Mouse (Mus musculus): ENCODE measurements around the gene Lmln. TPM values are rescaled to one million over a fixed set of nuclear protein-coding genes. Genes with fewer than 3 reads are reported as not detected.
"Not testable (repeated sequence)": the region's sequence is repeated elsewhere in the genome, so short reads cannot be mapped to it uniquely, and the experiment has no call there.

The Lmln gene
- polyA plus RNA-seq, 1 experiment from 2014 or later = 5.1 TPM

DNA sequence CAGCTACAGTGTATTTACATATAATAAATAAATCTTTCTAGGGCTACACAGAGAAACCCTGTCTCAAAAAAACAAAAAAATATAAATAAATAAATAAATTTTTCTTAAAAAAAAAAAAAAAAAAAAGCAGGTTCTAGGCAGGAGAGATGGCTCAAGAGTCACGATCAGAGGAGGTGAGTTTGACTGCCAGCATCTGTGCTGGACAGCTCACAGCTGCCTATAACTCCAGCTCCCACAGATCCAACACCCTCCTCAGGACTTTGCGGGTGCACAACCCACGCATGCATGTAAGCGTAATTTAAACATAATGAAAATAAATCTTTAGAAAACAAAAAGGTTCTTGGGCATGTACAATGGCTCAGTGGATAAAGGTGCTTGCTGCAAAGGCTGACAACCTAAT is 26.3 kb upstream of the Lmln start:
- Histone ChIP-seq H3K9me3 (replicated peaks) (no peaks in the 10 kb centered on the region), H3K4me1 (no peaks in the 10 kb centered on the region), H3K4me2 (no peak overlapping the region), H3K9ac (replicated peaks) (no peak overlapping the region), H3K4me3 (replicated peaks) (no peak overlapping the region), H3K36me3 (no peaks in the 10 kb centered on the region), H3K27ac (replicated peaks) (no peak overlapping the region), H3K27me3 (replicated peaks) (no peaks in the 10 kb centered on the region)
- no peak for ATAC-seq (ENCODE audit: low FRiP score)
- WGBS = 88% methylated on average over 4 of the region's 4 CpGs

DNA sequence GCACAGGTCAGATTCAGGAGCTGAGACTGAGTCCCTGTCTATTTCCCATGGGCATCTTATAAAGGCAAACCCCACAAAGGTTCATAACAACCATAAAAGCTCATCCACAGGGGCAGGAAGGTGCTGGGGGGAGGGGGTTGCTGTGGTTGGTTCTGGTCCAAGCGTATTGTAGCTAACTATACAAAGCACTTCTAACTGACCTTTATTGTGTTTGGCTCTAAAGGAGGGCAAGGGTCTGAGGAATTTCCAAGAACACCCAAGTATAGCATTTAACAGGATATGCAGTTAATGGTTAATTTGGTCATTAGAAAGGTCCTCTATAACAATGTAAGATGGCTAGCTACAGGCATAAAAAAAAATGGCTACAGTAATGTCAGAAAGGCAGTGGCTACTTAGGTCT is 19.6 kb upstream of the Lmln start:
- Histone ChIP-seq H3K36me3 (no peaks in the 10 kb centered on the region), H3K4me2 (no peak overlapping the region), H3K27ac (replicated peaks) (no peak overlapping the region), H3K9me3 (replicated peaks) (no peaks in the 10 kb centered on the region), H3K9ac (replicated peaks) (no peak overlapping the region), H3K27me3 (replicated peaks) (no peaks in the 10 kb centered on the region), H3K4me1 (no peaks in the 10 kb centered on the region), H3K4me3 (replicated peaks) (no peak overlapping the region)
- WGBS = 65% methylated on average over 1 of the region's 1 CpGs
- no peak for ATAC-seq (ENCODE audit: low FRiP score)

DNA sequence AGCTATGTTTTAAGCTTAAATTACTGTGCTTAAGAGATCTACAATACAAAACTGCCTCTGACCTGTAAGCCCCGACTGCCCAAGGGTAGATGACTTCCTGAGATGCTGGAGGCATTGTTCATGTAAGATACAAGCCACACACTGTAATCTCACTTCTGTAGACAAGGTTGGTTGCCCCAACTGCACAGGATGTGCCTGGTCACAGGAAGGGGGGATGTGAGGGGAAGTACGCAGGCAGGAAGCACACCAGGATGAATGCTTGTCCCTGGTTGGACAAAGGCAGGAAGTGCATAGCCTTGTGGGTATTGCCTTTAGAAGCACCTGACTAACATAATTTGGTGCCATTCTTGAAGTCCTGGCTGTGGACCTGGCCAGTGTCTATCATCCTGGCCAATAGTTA is 19.1 kb upstream of the Lmln start:
- no peak for ATAC-seq (ENCODE audit: low FRiP score)
- Histone ChIP-seq H3K36me3 (no peaks in the 10 kb centered on the region), H3K27ac (replicated peaks) (no peak overlapping the region), H3K4me2 (no peak overlapping the region), H3K4me3 (replicated peaks) (no peak overlapping the region), H3K9ac (replicated peaks) (no peak overlapping the region), H3K4me1 (no peaks in the 10 kb centered on the region), H3K9me3 (replicated peaks) (no peaks in the 10 kb centered on the region), H3K27me3 (replicated peaks) (no peaks in the 10 kb centered on the region)
- WGBS = 78% methylated on average over 2 of the region's 2 CpGs

DNA sequence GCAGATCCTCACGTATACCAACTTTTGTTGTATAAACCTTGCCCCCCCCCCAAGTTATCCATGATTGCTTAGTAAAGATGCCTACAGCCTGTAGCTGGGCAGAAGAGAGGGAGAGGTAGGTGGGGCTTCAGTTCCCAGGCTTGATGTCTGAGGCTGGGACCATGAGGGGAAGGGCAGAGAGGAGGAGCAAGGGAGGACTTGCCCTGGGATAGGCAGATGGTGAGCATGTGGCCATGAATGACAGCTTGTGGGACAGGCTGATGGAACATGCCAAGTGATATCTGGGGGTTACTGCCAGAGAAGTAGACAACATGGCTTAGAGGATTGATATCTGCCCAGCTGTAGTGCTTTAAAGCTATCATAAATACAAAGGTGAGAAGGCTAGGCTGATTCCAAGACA is 14.3 kb upstream of the Lmln start:
- H3K4me3 ChIP-seq (replicated peaks) = no peak overlapping the region
- no peaks in the 10 kb centered on the region for H3K36me3 ChIP-seq
- no peaks in the 10 kb centered on the region for H3K27me3 ChIP-seq (replicated peaks)
- H3K9me3 ChIP-seq (replicated peaks) = no peaks in the 10 kb centered on the region
- H3K4me1 ChIP-seq = no peaks in the 10 kb centered on the region
- ATAC-seq (ENCODE audit: low FRiP score) = no peak
- H3K4me2 ChIP-seq = no peak overlapping the region
- no peak overlapping the region for H3K9ac ChIP-seq (replicated peaks)
- H3K27ac ChIP-seq (replicated peaks) = no peak overlapping the region
- WGBS = 88% methylated on average over 1 of the region's 1 CpGs

DNA sequence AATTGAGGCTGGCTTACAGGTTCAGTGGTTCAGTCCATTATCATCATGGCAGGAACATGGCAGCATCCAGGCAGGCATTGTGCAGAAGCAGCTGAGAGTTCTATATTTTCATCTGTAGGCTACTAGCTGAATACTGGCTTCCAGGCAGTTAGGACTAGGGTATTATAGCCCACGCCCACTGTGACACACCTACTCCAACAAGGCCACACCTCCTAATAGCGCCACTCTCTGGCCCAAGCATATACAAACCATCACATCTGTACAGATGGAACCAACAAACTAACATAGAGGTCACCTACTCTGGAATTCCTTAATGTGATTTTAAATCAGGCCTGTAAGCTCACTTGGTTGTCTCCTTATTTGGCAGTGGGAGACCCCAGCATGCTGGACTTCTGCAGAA is 13.6 kb upstream of the Lmln start:
- no peak for ATAC-seq (ENCODE audit: low FRiP score)
- Histone ChIP-seq H3K4me2 (no peak overlapping the region), H3K27ac (replicated peaks) (no peak overlapping the region), H3K27me3 (replicated peaks) (no peaks in the 10 kb centered on the region), H3K36me3 (no peaks in the 10 kb centered on the region), H3K9me3 (replicated peaks) (no peaks in the 10 kb centered on the region), H3K9ac (replicated peaks) (no peak overlapping the region), H3K4me3 (replicated peaks) (no peak overlapping the region), H3K4me1 (no peaks in the 10 kb centered on the region)
- WGBS = 88% methylated on average over 2 of the region's 2 CpGs

DNA sequence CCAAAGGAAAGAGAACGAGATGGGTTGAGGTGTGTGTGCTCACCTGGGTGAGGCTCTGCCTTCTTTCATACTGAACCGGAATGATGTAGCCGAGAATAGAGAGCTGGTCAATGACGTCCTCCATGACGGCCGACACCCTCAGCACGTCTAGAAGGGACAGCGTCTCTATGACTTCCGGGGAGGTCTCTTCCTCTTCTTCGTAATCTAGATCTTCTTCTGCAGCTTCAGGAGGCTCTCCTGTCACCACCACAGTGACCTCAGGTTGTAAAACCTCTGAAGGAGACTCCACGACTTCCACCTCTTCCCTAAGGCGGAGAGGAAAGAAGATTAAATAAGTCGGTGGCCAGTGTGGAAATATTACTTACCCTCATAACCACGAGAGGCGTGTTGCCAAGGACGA is 12.5 kb upstream of the Lmln start:
- no peak overlapping the region for H3K4me2 ChIP-seq
- no peaks in the 10 kb centered on the region for H3K4me1 ChIP-seq
- H3K9ac ChIP-seq (replicated peaks) = no peak overlapping the region
- ATAC-seq (ENCODE audit: low FRiP score) = no peak
- H3K27me3 ChIP-seq (replicated peaks) = no peaks in the 10 kb centered on the region
- no peaks in the 10 kb centered on the region for H3K36me3 ChIP-seq
- no peak overlapping the region for H3K4me3 ChIP-seq (replicated peaks)
- H3K9me3 ChIP-seq (replicated peaks) = no peaks in the 10 kb centered on the region
- no peak overlapping the region for H3K27ac ChIP-seq (replicated peaks)
- WGBS = 92% methylated on average over 16 of the region's 16 CpGs

DNA sequence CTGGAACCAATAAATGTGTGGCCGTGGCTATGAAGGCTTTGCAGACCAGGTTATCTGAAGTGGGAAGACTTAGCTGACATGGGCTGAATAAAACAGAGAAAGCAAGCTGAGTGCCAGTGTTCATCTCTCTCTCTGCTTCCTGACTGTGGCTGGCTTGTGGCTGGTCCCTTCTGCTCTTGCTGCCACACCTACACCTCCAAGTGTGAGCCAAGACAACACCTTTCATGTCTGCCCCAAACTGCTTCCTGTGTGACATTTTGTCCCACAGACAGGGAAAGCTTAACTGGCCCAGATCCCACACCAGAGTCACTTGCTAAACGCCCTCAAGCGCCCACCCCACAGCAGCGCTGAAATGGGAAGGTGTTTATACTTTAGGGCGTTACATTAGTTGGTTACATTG is 9.2 kb upstream of the Lmln start:
- Histone ChIP-seq H3K27ac (replicated peaks) (no peak overlapping the region), H3K9ac (replicated peaks) (no peak overlapping the region), H3K27me3 (replicated peaks) (no peaks in the 10 kb centered on the region), H3K9me3 (replicated peaks) (no peaks in the 10 kb centered on the region), H3K4me2 (no peak overlapping the region), H3K4me1 (peaks cover 15% of the 10 kb centered on the region), H3K36me3 (peaks cover 2% of the 10 kb centered on the region), H3K4me3 (replicated peaks) (no peak overlapping the region)
- WGBS = 73% methylated on average over 5 of the region's 5 CpGs
- no peak for ATAC-seq (ENCODE audit: low FRiP score)

DNA sequence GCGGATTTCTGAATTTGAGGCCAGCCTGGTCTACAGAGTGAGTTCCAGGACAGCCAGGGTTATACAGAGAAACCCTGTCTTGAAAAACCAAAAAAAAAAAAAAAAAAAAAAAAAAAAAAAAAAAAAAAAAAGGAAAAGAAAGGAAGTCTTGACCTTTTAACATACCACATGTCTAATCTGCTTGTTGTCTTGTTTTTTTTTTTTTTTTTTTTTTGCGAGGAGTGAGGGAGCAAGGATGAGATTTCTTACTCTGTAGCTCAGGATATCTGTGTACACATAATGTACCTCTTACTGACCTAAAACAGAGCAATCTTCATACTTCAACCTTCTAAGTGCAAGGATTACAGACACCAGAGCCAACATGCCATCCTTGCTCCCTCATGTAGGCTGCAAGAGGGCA is 7.4 kb upstream of the Lmln start:
- H3K4me2 ChIP-seq; H3K27me3 ChIP-seq (replicated peaks); H3K9ac ChIP-seq (replicated peaks); H3K4me3 ChIP-seq (replicated peaks); H3K27ac ChIP-seq (replicated peaks); ATAC-seq (ENCODE audit: low FRiP score); H3K9me3 ChIP-seq (replicated peaks): not testable (repeated sequence)
- 100% methylated on average over 2 of the region's 2 CpGs for WGBS
- Histone ChIP-seq H3K36me3 (peaks cover 19% of the 10 kb centered on the region), H3K4me1 (peaks cover 31% of the 10 kb centered on the region)

DNA sequence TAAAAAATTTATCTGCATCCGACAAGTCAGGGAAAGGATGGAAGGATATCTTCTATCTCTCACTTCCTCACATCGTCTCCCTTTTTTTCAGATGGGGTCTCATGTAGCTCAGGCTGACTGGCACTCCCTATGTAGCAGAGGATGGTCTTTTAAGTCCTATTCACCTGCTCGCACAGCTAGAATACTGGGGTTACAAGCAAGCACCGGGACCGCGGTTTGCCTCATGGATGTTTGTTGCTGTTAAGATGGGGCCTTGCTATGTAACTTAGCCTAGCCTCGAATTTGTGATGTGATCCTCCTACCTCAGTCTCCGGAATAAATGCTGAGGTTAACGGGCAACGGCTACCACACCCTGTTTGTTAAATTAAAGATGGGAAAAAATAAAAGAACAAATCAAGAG is 6.7 kb upstream of the Lmln start:
- no peak overlapping the region for H3K27ac ChIP-seq (replicated peaks)
- H3K4me3 ChIP-seq (replicated peaks) = peak overlapping the region; percentile 77
- peaks cover 31% of the 10 kb centered on the region for H3K4me1 ChIP-seq
- peak; percentile 22 for ATAC-seq (ENCODE audit: low FRiP score)
- H3K36me3 ChIP-seq = peaks cover 26% of the 10 kb centered on the region
- no peaks in the 10 kb centered on the region for H3K9me3 ChIP-seq (replicated peaks)
- peak overlapping the region; percentile 82 for H3K4me2 ChIP-seq
- no peaks in the 10 kb centered on the region for H3K27me3 ChIP-seq (replicated peaks)
- peak overlapping the region; percentile 26 for H3K9ac ChIP-seq (replicated peaks)
- 19% methylated on average over 10 of the region's 10 CpGs for WGBS

DNA sequence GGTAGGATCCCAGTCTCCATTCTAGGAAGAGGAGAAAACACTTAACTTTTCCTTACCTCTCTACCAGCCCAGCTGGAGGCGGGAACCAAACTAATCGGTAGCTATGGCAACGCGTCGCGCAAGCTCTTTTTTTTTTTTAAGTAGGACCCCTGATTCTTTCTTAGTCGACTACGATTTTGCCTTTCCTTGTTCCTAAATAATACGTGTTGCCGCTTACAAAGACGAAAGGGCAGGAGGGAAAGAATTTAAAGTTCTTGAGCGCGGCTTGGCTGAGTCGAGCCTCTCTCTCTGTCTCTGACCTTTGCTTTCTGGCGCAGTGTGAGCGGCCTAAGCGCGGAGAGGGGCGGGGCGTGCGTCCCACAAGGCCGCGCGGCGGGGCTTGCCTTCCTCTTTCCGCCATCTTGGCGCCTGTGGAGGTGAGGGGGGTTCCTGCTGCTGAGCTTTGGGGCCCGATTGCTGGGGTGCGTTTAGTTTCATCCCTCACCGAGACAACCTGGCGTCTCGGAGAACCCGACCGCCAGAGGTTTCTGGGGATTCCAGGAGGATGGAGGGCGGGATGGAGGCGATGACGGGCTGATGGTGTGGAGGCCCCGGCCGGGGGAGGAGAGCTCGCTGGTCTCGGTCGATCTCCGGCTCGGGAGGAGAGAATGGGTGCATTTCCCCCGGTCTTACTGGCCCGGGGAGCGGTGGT is 6.1 kb upstream of the Lmln start, which contains the start of the genes Iqcg and Rpl35a:
TSS of gene Iqcg (minus strand) at position 124 of the 691 bp plus-strand sequence.
TSS of gene Rpl35a (plus strand) at position 359 of the 691 bp plus-strand sequence.
- peaks cover 30% of the 10 kb centered on the region for H3K36me3 ChIP-seq
- peaks cover 31% of the 10 kb centered on the region for H3K4me1 ChIP-seq
- no peaks in the 10 kb centered on the region for H3K9me3 ChIP-seq (replicated peaks)
- peak within 1 kb of the TSS; percentile 82 for H3K4me2 ChIP-seq
- peak within 1 kb of the TSS; percentile 77 for H3K4me3 ChIP-seq (replicated peaks)
- peak within 1 kb of the TSS; percentile 93 for H3K9ac ChIP-seq (replicated peaks)
- H3K27me3 ChIP-seq (replicated peaks) = no peaks in the 10 kb centered on the region
- H3K27ac ChIP-seq (replicated peaks) = peak within 1 kb of the TSS; percentile 88
- WGBS = 0% methylated on average over 47 of the region's 47 CpGs
- peak; percentile 95 for ATAC-seq (ENCODE audit: low FRiP score)

DNA sequence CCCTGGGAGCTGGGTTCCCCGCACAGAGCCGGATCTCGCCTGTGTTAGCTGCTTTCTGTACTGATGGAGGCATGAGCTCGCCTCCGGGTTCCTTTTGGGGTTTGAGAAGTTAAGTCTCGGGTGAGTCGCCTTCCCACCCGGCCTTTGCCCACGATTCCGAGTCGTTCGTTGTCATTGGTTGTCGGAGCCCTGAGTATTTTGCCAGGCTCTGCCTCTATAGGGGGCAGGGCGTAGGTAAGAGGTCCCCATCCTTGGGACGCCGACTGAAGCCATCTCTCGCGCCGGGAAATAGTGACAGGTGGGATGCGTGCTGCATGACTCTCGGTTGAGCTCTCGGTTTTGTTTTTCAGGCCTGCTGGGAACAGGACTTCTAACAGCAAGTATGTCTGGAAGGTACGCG is 5.5 kb upstream of the Lmln start:
- Histone ChIP-seq H3K9ac (replicated peaks) (peak overlapping the region; percentile 93), H3K27me3 (replicated peaks) (no peaks in the 10 kb centered on the region), H3K27ac (replicated peaks) (peak overlapping the region; percentile 88), H3K4me1 (peaks cover 34% of the 10 kb centered on the region), H3K36me3 (peaks cover 30% of the 10 kb centered on the region), H3K9me3 (replicated peaks) (no peaks in the 10 kb centered on the region), H3K4me2 (peak overlapping the region; percentile 82), H3K4me3 (replicated peaks) (peak overlapping the region; percentile 77)
- ATAC-seq (ENCODE audit: low FRiP score) = peak; percentile 55
- under 1% methylated on average over 24 of the region's 24 CpGs for WGBS

DNA sequence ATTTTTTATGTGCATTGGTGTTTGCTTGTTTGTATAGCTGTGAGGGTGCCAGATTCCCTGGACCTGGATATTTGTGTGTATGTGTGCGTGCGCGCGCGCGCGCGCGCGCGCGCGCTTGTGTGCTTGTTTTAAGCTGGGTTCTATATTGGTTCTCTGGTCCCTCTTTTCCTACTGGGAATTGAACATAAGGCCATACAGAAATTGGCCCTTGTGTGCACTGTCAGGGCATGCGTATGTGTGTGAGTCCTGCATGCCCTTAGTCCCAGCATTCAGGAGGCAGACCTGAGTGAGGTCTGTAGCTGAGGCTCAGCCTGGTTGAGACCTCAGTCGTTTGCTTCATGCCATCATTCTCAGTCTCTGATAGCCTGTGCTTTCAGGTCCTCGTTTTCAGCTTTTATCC is 4.3 kb upstream of the Lmln start:
- H3K4me3 ChIP-seq (replicated peaks) = peak overlapping the region; percentile 18; the same call in 1 of the 2 replicates
- H3K4me1 ChIP-seq = peaks cover 40% of the 10 kb centered on the region
- no peak overlapping the region for H3K27ac ChIP-seq (replicated peaks)
- no peaks in the 10 kb centered on the region for H3K27me3 ChIP-seq (replicated peaks)
- 92% methylated on average over 16 of the region's 16 CpGs for WGBS
- H3K4me2 ChIP-seq = peak overlapping the region; percentile 82
- no peak for ATAC-seq (ENCODE audit: low FRiP score)
- H3K36me3 ChIP-seq = peaks cover 30% of the 10 kb centered on the region
- H3K9ac ChIP-seq (replicated peaks) = no peak overlapping the region
- no peaks in the 10 kb centered on the region for H3K9me3 ChIP-seq (replicated peaks)

Data from neural tube, embryonic 15.5 days (tissue).